Mouse (Mus musculus) ovary, postnatal 10 days (tissue): ENCODE measurements around the gene Marc1.

ENCODE experiments used
- DNase-seq: peaks from one replicate; pipeline ENCODE4 v3.0.0; 2022; ENCODE audit warnings: low spot score

Gene Marc1

GRCm38 (mm10) chr1:184810780-184811575, at the start of gene Marc1:
Marc1 (minus strand) TSS chr1:184811313.
- no peak for DNase-seq

GRCm38 (mm10) chr1:184860276-184860675, 49.2 kb upstream of the Marc1 start:
- DNase-seq, result no peak

DNA sequence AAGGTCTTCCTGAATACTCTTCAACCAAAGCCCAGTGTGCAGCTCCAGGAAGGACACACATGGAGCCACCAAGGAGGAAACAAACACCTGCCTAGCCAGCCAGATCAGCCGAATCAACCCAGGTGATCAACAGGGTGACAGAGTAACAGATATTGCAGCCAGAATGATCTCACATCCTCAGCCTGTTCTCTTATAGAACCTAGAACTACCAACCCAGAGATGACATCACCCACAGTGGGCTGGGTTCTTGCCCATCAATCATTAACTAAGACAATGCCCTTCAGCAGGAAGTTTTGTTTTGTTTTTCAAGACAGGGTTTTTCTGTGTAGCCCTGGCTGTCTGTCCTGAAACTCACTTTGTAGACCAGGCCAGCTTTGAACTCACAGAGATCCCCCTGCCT, 47.1 kb upstream of the Marc1 start:
- DNase-seq, result no peak

DNA sequence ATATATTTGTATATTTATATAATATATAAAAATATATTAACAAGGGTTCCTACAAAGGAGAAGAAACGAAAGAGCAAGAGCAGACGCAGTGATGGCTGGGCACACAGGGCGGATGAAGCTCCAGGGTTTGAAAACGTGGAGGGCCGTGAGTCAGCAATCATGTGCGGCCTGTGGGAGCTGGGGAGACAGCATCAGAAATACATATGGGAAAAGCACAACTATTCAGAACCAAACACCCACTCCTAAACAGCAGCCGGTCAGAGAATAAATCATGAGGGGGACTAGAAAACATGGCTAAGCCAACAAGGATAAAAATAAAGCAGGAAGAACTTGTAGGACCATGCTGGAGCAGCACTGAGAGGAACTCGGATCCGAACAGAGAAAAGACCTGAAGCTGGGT, 46.1 kb upstream of the Marc1 start:
- DNase-seq, result no peak

DNA sequence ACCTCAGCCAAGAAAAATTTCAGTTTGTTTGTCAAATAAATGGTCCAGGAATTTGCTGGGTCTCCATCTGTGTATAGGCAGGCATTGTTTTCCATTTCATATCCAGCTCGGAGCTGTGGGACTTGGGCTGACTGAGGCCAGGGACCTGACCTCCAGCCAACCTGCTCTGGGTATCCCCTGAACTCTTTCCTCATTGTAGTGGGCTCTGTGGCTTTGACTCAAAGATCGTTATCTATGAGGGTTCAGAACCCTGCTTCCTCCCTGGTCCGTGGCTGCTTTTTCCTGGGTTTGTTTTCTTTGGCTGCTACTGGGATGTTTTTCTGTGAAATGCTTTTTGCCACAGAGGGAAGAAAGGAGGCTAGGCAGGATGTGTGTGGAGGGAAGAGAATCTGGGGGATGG, 42.8 kb upstream of the Marc1 start:
- no peak for DNase-seq

DNA sequence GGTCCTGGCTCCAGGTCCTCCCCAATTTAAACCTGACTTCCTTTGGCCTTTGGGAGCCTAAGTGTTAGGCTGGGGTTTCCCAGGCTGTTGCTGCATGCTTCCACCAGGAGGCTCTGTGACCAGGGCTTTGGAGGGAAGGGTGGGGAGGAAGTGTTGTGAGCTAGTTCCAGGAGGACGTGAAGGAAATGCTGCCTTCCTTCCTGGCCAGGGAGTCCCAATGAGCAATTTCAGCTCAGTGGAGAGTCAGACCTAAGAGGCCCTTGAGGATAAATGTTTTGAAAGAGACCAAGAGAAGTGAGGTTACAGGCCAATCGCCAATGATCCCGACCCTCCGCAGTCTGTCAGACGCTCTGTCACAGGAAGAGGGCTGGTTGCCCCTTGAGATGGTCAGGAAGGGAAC, 42.2 kb upstream of the Marc1 start:
- no peak for DNase-seq

- no peak for DNase-seq
Measured at GRCm38 (mm10) chr1:184851741-184852618, 40.9 kb upstream of the Marc1 start.

DNA sequence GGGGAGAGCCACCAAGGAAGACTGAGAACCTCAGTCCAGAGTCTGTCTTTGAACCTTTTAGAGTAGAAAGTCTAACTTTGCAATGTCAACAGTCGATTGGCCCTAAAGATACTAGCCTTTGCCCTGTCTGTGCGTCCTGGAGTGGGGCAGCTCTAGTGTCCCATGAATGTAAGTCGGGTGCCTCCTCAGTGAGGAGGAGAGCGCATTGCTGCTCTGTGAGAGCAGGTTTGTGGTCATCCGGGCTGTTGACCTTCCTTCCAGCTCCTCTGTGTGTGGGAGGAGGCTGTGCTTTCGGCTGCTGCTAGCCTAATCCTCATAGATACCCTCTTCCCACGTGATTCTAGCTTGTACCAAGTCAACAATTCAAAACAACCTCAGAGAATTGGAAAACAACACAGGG, 40.1 kb upstream of the Marc1 start:
- no peak for DNase-seq

- DNase-seq, result no peak
Measured at GRCm38 (mm10) chr1:184846973-184847372, 35.9 kb upstream of the Marc1 start.

DNA sequence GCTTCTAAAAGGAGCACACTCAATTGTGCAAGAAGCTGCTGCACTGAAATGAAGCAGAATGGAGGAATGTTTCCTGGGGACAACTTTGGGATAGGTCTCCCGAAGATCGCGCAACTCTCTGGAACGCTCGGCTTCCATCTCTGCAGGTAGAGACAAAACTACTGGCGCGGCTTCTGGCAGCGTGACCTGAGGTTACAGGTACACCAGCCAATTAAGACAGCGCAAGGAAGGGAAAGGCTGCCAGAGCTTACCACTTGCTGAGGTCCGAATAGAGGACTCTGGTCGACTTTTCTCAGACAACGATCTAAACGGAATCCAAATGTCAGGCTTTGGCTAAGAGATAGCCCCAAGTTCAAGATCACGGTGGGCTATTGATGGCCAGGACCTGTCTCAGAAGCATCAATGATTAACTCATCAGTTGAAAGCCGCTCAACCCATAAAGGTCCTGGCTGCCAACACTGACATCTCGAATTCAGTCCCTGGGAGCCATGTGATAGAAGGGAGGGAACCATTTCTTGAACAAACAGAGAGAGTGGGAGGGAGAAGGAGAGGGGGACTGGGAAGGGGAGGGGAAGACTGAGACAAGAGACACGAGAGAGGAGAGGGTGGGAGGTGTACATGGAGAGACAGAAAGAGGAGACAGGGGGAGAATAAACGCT, 35.1 kb upstream of the Marc1 start, which contains the start of gene Marc2:
Gene Marc2 (minus strand): TSS at position 360 of the 659 bp plus-strand sequence.
- no peak for DNase-seq

DNA sequence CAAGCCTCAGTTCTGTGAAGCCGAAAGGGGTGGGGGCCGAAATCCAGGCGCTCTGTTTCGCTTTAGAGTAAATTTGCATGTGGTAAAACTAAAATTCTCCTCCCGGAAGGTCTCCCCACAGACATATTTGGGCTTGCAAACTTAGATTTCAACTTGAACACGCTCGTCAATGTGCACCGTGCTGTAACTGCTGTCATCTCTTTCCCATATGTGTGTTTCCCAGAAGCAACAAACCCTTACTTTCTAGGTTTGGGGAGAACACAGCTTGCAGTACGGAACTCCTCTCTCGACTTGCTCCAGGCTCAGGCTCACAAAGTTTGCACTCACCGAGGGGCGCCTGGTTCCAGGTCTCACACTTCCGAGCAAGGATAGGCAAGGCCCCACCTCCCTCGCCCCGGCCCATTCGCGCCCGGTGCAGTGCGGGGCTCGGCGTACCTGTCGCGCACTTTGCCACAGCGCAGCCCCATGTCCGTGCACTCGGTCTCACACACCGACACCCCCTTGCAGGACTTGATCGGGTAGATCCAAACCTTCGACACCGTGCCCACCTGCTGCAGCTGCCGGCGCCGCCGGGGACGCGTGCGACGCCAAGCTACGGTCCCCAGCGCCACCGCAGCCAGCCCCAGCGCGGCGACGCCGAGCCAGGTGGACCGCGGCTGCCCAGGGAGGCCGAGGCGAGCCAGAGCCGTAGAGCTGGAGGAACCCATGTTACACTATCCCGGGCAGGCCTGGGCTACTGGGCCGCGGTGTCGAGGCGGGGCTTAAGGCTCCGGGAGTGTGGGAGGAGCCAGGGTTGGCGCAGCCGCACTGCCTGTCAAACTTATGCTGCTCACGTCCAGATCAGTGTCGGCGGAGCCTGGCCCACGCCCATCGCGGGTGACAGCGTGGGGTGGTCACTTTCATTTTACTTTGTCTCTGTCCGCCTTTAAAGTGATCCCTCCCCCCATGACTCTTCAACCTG, 34.3 kb upstream of the Marc1 start:
- peak; percentile 86 for DNase-seq

- no peak for DNase-seq
Measured at GRCm38 (mm10) chr1:184844326-184845066, 33.4 kb upstream of the Marc1 start.

DNA sequence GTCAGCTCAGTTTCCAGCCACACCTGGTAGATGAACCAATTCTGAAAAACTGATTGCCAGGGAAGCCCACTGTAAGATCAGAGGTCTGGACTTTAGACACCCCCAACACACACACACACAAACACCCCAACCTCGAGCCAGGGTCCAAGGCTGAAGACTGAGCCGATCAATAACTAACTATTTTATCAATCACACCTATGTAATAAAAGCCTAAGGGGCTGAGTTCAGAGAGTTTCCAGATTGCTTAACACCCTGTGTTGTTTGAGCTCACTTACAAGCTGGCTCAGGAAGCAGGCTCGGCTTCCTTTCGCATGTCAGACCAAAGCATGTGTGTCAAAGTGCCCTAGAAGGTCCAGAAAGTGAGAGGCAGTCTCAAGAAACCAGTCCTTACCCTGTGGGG, 26.5 kb upstream of the Marc1 start:
- DNase-seq, result no peak

GRCm38 (mm10) chr1:184836350-184836749, 25.2 kb upstream of the Marc1 start:
- no peak for DNase-seq

DNA sequence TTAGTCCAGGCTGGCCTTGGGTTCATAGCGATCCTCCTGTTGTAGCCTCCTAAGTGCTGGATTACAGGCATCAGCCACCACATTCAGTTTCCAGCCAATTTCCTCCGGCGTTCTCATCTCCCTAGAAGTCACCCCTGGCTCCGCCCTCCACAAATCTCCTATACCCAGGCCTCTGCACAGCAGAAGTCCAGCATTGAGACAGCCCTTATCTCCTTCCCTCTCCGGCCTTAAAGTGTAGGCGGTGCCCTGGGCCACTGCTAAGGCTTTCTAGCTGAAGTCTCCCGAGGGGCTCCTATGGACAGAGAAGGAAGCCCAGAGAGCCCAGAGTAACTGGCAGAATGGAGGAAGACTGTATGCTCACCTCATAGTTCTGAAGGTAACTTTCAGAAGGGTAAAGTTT, 22.4 kb upstream of the Marc1 start:
- no peak for DNase-seq

DNA sequence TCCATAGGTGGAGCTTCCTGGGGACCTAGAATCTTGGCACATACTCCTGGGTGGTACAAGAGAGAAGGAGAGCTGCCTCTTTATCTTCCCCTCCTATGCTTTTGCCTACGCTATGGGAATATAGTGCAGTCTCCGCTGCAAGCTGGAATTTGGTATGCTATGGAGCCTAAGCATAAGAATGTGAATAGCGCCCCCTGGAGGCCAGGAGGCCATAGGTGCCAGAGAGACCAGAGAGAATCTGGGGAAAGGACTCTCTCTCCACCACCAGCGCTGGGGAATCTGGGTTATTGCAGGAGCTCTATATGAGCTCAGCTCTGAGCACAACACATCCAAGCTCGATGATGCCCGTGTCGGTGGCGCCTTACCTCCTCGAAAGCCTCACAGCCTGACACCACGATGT, 21.1 kb upstream of the Marc1 start:
- no peak for DNase-seq

DNA sequence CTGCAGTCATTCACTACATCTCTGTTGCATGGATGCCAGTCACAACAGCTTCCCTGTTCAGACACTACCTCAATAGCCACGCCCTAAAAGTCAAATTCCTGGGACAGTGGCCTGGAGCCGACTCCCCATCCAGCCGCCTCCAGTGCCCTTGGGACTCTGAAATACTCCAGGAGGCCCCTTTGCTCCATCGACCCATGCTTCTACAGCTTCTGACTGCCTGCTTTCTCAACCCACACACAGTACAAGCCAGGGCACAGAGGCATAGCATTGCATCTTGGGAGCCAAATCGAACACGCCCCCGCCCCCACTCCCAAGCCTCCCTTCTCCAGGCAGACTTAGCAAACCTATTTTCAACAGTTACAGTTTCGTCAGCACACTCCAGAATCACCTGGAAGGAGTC, 18.8 kb upstream of the Marc1 start:
- DNase-seq, result no peak

DNA sequence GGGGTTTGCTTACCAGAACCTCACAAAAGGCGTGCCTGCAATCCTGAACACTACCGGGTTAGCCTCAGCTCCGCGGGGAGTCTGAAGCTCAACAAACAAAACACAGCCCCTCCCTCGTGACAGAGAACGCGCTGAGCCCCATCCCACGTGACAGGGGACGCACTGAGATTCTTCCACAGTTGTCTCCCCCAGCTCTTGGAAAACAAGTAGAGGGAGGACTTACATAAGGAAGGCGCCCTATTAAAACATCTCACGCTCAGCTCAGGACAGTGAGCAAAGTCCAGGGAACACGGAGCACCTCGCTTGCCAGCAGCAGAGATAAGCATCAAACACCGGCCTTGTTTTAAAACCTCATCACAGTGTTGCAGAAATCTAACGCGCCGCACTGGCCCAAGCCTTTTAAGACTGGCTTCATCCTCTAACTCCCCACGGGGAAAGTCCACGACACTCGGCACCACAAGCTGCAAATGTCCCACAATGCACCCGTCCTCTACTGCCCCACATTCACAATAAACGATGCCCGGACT, 16.1 kb upstream of the Marc1 start:
- DNase-seq, result no peak

- DNase-seq, result no peak
Measured at GRCm38 (mm10) chr1:184825093-184825492, 14.0 kb upstream of the Marc1 start.

DNA sequence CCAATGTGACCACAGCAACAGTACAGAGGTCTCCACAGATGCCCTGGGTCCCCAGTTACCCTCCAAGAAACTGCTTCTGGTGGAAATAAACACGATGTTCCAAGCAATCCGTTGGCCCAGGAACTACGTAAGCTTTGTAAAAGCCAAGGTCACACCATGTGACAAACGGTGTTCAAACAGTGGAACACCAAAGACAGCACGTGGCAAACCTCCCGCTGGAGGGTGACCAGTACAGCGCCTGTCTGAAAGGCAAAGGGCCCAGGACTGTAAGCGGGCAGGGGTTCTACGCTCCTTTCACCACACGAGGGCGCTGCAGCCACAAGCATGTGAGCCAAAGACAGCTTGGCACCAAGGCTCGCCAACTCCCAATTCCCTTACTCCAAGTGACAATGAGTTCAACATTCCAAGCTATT, 13.3 kb upstream of the Marc1 start:
- DNase-seq, result peak; percentile 84
